ENCODE assay signal across 22 mouse cellular contexts in the genomic region with DNA sequence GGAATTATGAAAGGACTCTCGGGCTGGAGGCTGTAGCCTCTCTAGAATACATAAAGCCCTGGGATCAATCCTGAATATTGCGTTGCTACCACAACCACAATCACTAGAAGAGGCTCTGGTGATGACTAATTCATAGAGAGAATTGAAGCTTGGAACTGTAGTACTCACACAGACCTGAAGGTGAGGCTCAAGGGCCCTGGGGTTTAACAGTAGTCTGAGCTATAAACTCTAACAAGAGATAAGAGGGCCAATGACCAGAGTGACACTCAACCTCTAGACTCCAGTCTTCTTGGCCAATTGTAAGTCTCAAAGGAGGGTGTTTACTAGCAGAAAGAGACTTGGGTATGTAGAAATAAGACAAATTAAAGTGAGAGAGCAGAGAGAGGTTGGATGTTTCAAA. TPM values are rescaled to one million over a fixed set of nuclear protein-coding genes. Genes with fewer than 3 reads are reported as not detected.
DNase-seq lines count a peak whose midpoint lies in the region; ATAC-seq and TF ChIP-seq lines count a peak whose summit lies in the region.
"Had no signal": no experiment of that assay in that cellular context is flagged by ENCODE, and none has a peak within 500 bp of the region (broad histone marks: within the 10 kb centered on the region; RNA-seq: fewer than 3 reads in every experiment).

No protein-coding gene starts in this region.

- 85% methylated on average over 2 of the region's 2 CpGs for WGBS in heart, adult 2 months
- 83% methylated on average over 2 of the region's 2 CpGs for WGBS in liver, postnatal 0 days (ENCODE audit: insufficient replicate concordance)
- WGBS in liver, embryonic 12.5 days (ENCODE audit: insufficient replicate concordance), result 76% methylated on average over 2 of the region's 2 CpGs
- WGBS in stomach, postnatal 0 days, result 73% methylated on average over 2 of the region's 2 CpGs

- TF ChIP-seq POLR2A in heart, adult 2 months (IDR thresholded peaks at IDR 0.05; ENCODE audit: insufficient read depth, low read depth, low read length), result no peak

- no peak overlapping the region for H3K4me2 ChIP-seq in liver, postnatal 0 days (ENCODE audit: low read depth, low read length)
- H3K4me2 ChIP-seq in liver, embryonic 12.5 days, result no peak overlapping the region
- H3K4me2 ChIP-seq in stomach, postnatal 0 days (replicated peaks; ENCODE audit: low read depth), result no peak overlapping the region
- H3K4me2 ChIP-seq: embryonic facial prominence, embryonic 15.5 days; heart, embryonic 12.5 days; hindbrain, embryonic 14.5 days; midbrain, embryonic 12.5 days; neural tube, embryonic 12.5 days had no signal

- no peak for ATAC-seq in liver, postnatal 0 days
- no peak for ATAC-seq in liver, embryonic 12.5 days
- no peak for ATAC-seq in stomach, postnatal 0 days (ENCODE audit: low FRiP score, low TSS enrichment)
- ATAC-seq: forebrain, postnatal 0 days had no signal

- TF ChIP-seq EP300 in heart, adult 2 months (IDR thresholded peaks at IDR 0.05; ENCODE audit: insufficient read depth, low read depth, low read length), result no peak
- TF ChIP-seq EP300 in liver, postnatal 0 days (IDR thresholded peaks at IDR 0.05; ENCODE audit: low read depth), result no peak
- no peak for TF ChIP-seq EP300 in stomach, postnatal 0 days (optimal IDR thresholded peaks at IDR 0.05)

- H3K27me3 ChIP-seq in heart, adult 2 months (ENCODE audit: control insufficient read depth, insufficient read depth, low read length), result no peaks in the 10 kb centered on the region
- no peaks in the 10 kb centered on the region for H3K27me3 ChIP-seq in liver, postnatal 0 days (ENCODE audit: insufficient read depth, low read length)
- no peaks in the 10 kb centered on the region for H3K27me3 ChIP-seq in liver, embryonic 12.5 days (replicated peaks)
- no peaks in the 10 kb centered on the region for H3K27me3 ChIP-seq in stomach, postnatal 0 days (ENCODE audit: control insufficient read depth, insufficient read depth, low read length)
- H3K27me3 ChIP-seq: embryonic facial prominence, embryonic 15.5 days; heart, embryonic 12.5 days; midbrain, embryonic 12.5 days; neural tube, embryonic 12.5 days had no signal

- no peak overlapping the region for H3K9ac ChIP-seq in heart, adult 2 months (ENCODE audit: low read depth, low read length)
- no peak overlapping the region for H3K9ac ChIP-seq in liver, postnatal 0 days (replicated peaks)
- no peak overlapping the region for H3K9ac ChIP-seq in liver, embryonic 12.5 days
- H3K9ac ChIP-seq in stomach, postnatal 0 days (ENCODE audit: low read length), result no peak overlapping the region
- H3K9ac ChIP-seq: embryonic facial prominence, embryonic 15.5 days; forebrain, postnatal 0 days; heart, embryonic 12.5 days; hindbrain, embryonic 14.5 days; midbrain, embryonic 12.5 days; neural tube, embryonic 12.5 days had no signal

- H3K4me1 ChIP-seq in heart, adult 2 months (ENCODE audit: control insufficient read depth, insufficient read depth, low read length), result no peaks in the 10 kb centered on the region
- no peaks in the 10 kb centered on the region for H3K4me1 ChIP-seq in liver, postnatal 0 days (ENCODE audit: insufficient read depth)
- no peaks in the 10 kb centered on the region for H3K4me1 ChIP-seq in liver, embryonic 12.5 days
- no peaks in the 10 kb centered on the region for H3K4me1 ChIP-seq in stomach, postnatal 0 days (replicated peaks; ENCODE audit: control insufficient read depth, insufficient read depth)
- H3K4me1 ChIP-seq: embryonic facial prominence, embryonic 15.5 days; heart, embryonic 12.5 days; midbrain, embryonic 12.5 days; neural tube, embryonic 12.5 days had no signal

- peak; percentile 52 for TF ChIP-seq CTCF in heart, adult 2 months (IDR thresholded peaks at IDR 0.05)
- TF ChIP-seq CTCF in liver, postnatal 0 days (IDR thresholded peaks at IDR 0.05; ENCODE audit: low read depth), result peak; percentile 38; the same call in 1 of the 2 replicates
- peak; percentile 11; the same call in 1 of the 2 replicates for TF ChIP-seq CTCF in stomach, postnatal 0 days (IDR thresholded peaks at IDR 0.05; ENCODE audit: low read depth)

- no peaks in the 10 kb centered on the region for H3K36me3 ChIP-seq in heart, adult 2 months (ENCODE audit: control insufficient read depth, insufficient read depth, low read length)
- no peaks in the 10 kb centered on the region for H3K36me3 ChIP-seq in liver, postnatal 0 days (replicated peaks; ENCODE audit: insufficient read depth, low read length)
- H3K36me3 ChIP-seq in liver, embryonic 12.5 days, result no peaks in the 10 kb centered on the region
- H3K36me3 ChIP-seq in stomach, postnatal 0 days (ENCODE audit: control insufficient read depth, insufficient read depth, low read length), result no peaks in the 10 kb centered on the region
- H3K36me3 ChIP-seq: embryonic facial prominence, embryonic 15.5 days; heart, embryonic 12.5 days; midbrain, embryonic 12.5 days; neural tube, embryonic 12.5 days had no signal

- intact Hi-C loops in heart, adult 2 months (cut with DNase I), result loop anchor here (2.0 to 5.0 kb wide), 2 partner anchors 47 to 135 kb away; no protein-coding TSS in a partner anchor
- intact Hi-C loops in heart, postnatal 14 days (cut with DNase I), result loop anchor here (2.0 to 5.0 kb wide), 4 partner anchors 47 to 207 kb away; no protein-coding TSS in a partner anchor

- H3K9me3 ChIP-seq in liver, postnatal 0 days (ENCODE audit: low read length), result no peaks in the 10 kb centered on the region
- H3K9me3 ChIP-seq in liver, embryonic 12.5 days (replicated peaks), result no peaks in the 10 kb centered on the region; the same call in 1 of the 2 replicates
- H3K9me3 ChIP-seq in stomach, postnatal 0 days (ENCODE audit: control insufficient read depth, low read length), result no peaks in the 10 kb centered on the region
- H3K9me3 ChIP-seq: embryonic facial prominence, embryonic 15.5 days; midbrain, embryonic 12.5 days; neural tube, embryonic 12.5 days had no signal

- no peaks in the 10 kb centered on the region for H3K79me2 ChIP-seq in heart, adult 2 months (replicated peaks; ENCODE audit: control insufficient read depth, insufficient read depth, low read length)

- DNase-seq in heart, adult 2 months, result no peak
- no peak for DNase-seq in heart, postnatal 14 days
- no peak for DNase-seq in liver, postnatal 0 days
- DNase-seq in induced T-regulatory cell, adult 2 months (ENCODE audit: low read depth), result peak; percentile 48
- DNase-seq in stomach, postnatal 0 days (ENCODE audit: low spot score), result no peak
- DNase-seq in adrenal gland, postnatal 14 days, result no peak
- no peak for DNase-seq in adrenal gland, postnatal 4 days (ENCODE audit: low spot score in 2 of 2)
- DNase-seq: cerebellum, adult 11-12 months; forebrain, postnatal 0 days; heart, postnatal 36 days; kidney, adult 8-10 months; lung, adult 18-20 months; spleen, adult 18-20 months; thymus, adult 18-20 months; thymus, postnatal 4 days had no signal

- no peak overlapping the region for H3K27ac ChIP-seq in heart, adult 2 months
- no peak overlapping the region for H3K27ac ChIP-seq in liver, postnatal 0 days (ENCODE audit: low read depth)
- H3K27ac ChIP-seq in liver, embryonic 12.5 days, result no peak overlapping the region
- H3K27ac ChIP-seq in stomach, postnatal 0 days (replicated peaks), result no peak overlapping the region
- H3K27ac ChIP-seq: embryonic facial prominence, embryonic 15.5 days; hindbrain, embryonic 14.5 days; macrophage; midbrain, embryonic 12.5 days; neural tube, embryonic 12.5 days had no signal

- no peak overlapping the region for H3K4me3 ChIP-seq in heart, adult 2 months
- H3K4me3 ChIP-seq in liver, postnatal 0 days (ENCODE audit: low read depth, low read length), result no peak overlapping the region
- no peak overlapping the region for H3K4me3 ChIP-seq in liver, embryonic 12.5 days
- no peak overlapping the region for H3K4me3 ChIP-seq in stomach, postnatal 0 days (ENCODE audit: low read depth, low read length)
- H3K4me3 ChIP-seq: embryonic facial prominence, embryonic 15.5 days; heart, embryonic 12.5 days; midbrain, embryonic 12.5 days; neural tube, embryonic 12.5 days had no signal

RNA-seq across cellular contexts. Expression of a gene that starts 10.8 kb away (rescaled TPM):
- total RNA-seq in heart, adult 2 months (2021), result under 1 TPM; 0.70 to 0.89 TPM
- 0.35 and 0.70 TPM in 2 replicates for polyA plus RNA-seq in heart, adult 2 months (2012; rRNA removed)
- total RNA-seq in heart, postnatal 14 days (2021), result under 1 TPM; 0.22 to 0.34 TPM
- 84.2 and 103 TPM in 2 replicates for polyA plus RNA-seq in liver, postnatal 0 days (2015; fragmentation: Nextera tagmentation; extraction: Ambion mirVana)
- polyA plus RNA-seq in liver, embryonic 12.5 days (2016; fragmentation: Nextera tagmentation; extraction: Ambion mirVana), result 7.4 and 7.8 TPM in 2 replicates
- 3.8 and 5.3 TPM in 2 replicates for polyA plus RNA-seq in stomach, postnatal 0 days (2015; fragmentation: Nextera tagmentation; extraction: Ambion mirVana)
- total RNA-seq in adrenal gland, postnatal 14 days (2021), result 2.4 and 24.2 TPM in 2 replicates
- 10 to 100 TPM in 1 of 2 experiments, 1 to 10 TPM in 1; 2.1 to 16.1 TPM for total RNA-seq in adrenal gland, postnatal 4 days (2021)
